Mouse (Mus musculus) hindbrain, postnatal 0 days (tissue): ENCODE results near the gene Slc26a1. TPM values are rescaled to one million over a fixed set of nuclear protein-coding genes. Genes with fewer than 3 reads are reported as not detected.

Experiments used
- ATAC-seq: fragments of 200-750 bp; cut with Nextera tagmentation; 2 replicates; pipeline ENCODE4 v1.8.0; 2017; ENCODE audit warnings: mild to moderate bottlenecking, moderate TSS enrichment, moderate library complexity
- DNase-seq: peaks from one replicate; pipeline ENCODE4 v3.0.0-alpha.2; 2015; ENCODE audit warnings: low spot score
- H3K27ac ChIP-seq: fragments of 300-500 bp; sonication (generic); 2 replicates; pipeline ENCODE4 v1.5.1; 2014; ENCODE audit warnings: mild to moderate bottlenecking
- H3K27me3 ChIP-seq: fragments of 300-500 bp; sonication (generic); 2 replicates; pipeline ENCODE4 v1.6.1; 2014; ENCODE audit warnings: low read length, mixed read lengths; ENCODE audit not compliant: insufficient read depth
- H3K36me3 ChIP-seq: fragments of 300-500 bp; sonication (generic); 2 replicates; pipeline ENCODE4 v1.6.1; 2014; ENCODE audit warnings: low read length, mixed read lengths; ENCODE audit not compliant: insufficient read depth
- H3K4me1 ChIP-seq: fragments of 300-500 bp; sonication (generic); 2 replicates; pipeline ENCODE4 v1.6.1; 2014; ENCODE audit warnings: antibody characterized with exemption, low read length, mixed read lengths; ENCODE audit not compliant: insufficient read depth
- H3K4me2 ChIP-seq: fragments of 300-500 bp; sonication (generic); 2 replicates; pipeline ENCODE4 v1.6.1; 2014; ENCODE audit warnings: low read depth, mild to moderate bottlenecking, low read length, moderate library complexity, mixed read lengths
- H3K4me3 ChIP-seq: fragments of 300-500 bp; sonication (generic); 2 replicates; pipeline ENCODE4 v1.5.1; 2014; ENCODE audit warnings: low read length
- H3K9ac ChIP-seq: fragments of 300-500 bp; sonication (generic); replicated peaks from 2 replicates; pipeline ENCODE4 v1.6.1; 2014; ENCODE audit warnings: mild to moderate bottlenecking, low read length, moderate library complexity, mixed read lengths
- H3K9me3 ChIP-seq: fragments of 300-500 bp; sonication (generic); 2 replicates; pipeline ENCODE4 v1.6.1; 2016; ENCODE audit warnings: low read length, mixed read lengths
- CTCF ChIP-seq: IDR thresholded peaks from 2 replicates; pipeline ENCODE4 v1.5.1; 2016; ENCODE audit warnings: antibody characterized with exemption, control low read depth, low read depth
- WGBS: fragments of 180-500 bp; shearing (Covaris S2); extraction: QIAGEN DNeasy Blood & Tissue Kit; methylation state at CpG from one replicate; pipeline ENCODE4 v1.1.7; 2014; 5-methylcytosine and 5-hydroxymethylcytosine counted together
- polyA plus RNA-seq: library from polyadenylated mRNA; unstranded; fragments of >200 nt; fragmentation: Nextera tagmentation; extraction: Ambion mirVana; gene quantifications from 2 replicates; pipeline ENCODE4 v1.2.1, GENCODE M21; 2015
- total RNA-seq: library from RNA; depleted of rRNA; stranded (reverse); fragments of >200 nt; gene quantifications from 2 replicates; pipeline ENCODE4 v1.2.3, GENCODE M21; 2014

Slc26a1 gene
- total and polyA plus RNA-seq, 2 experiments from 2014 or later, result 3.5 to 12.6 TPM

GRCm38 (mm10) chr5:108693872-108694288 is 18.5 kb upstream of the Slc26a1 start:
- DNase-seq (peak; percentile 91), ATAC-seq (peak; percentile 94)
- 1% methylated on average over 32 of the region's 43 CpGs for WGBS

GRCm38 (mm10) chr5:108692271-108692670 is 16.9 kb upstream of the Slc26a1 start, which contains the start of gene Fgfrl1:
Gene Fgfrl1, plus strand, starts transcription at chr5:108692382.
- TF ChIP-seq CTCF, result peak; percentile 51
- WGBS, result 6% methylated on average over 16 of the region's 18 CpGs
- no peak for DNase-seq

More at GRCm38 (mm10) chr5:108693872-108694288, 18.5 kb upstream of the Slc26a1 start:
- Histone ChIP-seq H3K27me3 (peaks cover 3% of the 10 kb centered on the region; the same call in 1 of the 2 replicates), H3K4me3 (peak overlapping the region; percentile 75), H3K4me1 (peaks cover 3% of the 10 kb centered on the region), H3K9ac (peak overlapping the region; percentile 49), H3K9me3 (no peaks in the 10 kb centered on the region), H3K4me2 (peak overlapping the region; percentile 96), H3K36me3 (no peaks in the 10 kb centered on the region), H3K27ac (no peak overlapping the region)
- TF ChIP-seq CTCF, result no peak

GRCm38 (mm10) chr5:108691152-108691551 is 15.8 kb upstream of the Slc26a1 start:
- H3K4me3 ChIP-seq, result no peak overlapping the region
- peaks cover 3% of the 10 kb centered on the region; the same call in 1 of the 2 replicates for H3K4me1 ChIP-seq
- peak; percentile 27 for TF ChIP-seq CTCF
- peaks cover 3% of the 10 kb centered on the region; the same call in 1 of the 2 replicates for H3K27me3 ChIP-seq
- H3K36me3 ChIP-seq, result no peaks in the 10 kb centered on the region
- no peak overlapping the region for H3K27ac ChIP-seq
- ATAC-seq (no peak), DNase-seq (no peak)
- no peaks in the 10 kb centered on the region for H3K9me3 ChIP-seq
- H3K9ac ChIP-seq, result no peak overlapping the region
- H3K4me2 ChIP-seq, result no peak overlapping the region
- 73% methylated on average over 4 of the region's 4 CpGs for WGBS

More at GRCm38 (mm10) chr5:108692271-108692670, 16.9 kb upstream of the Slc26a1 start, which contains the start of gene Fgfrl1:
- Histone ChIP-seq H3K27me3 (peaks cover 3% of the 10 kb centered on the region; the same call in 1 of the 2 replicates), H3K9me3 (no peaks in the 10 kb centered on the region), H3K4me1 (peaks cover 3% of the 10 kb centered on the region; the same call in 1 of the 2 replicates), H3K4me3 (peak within 1 kb of the TSS; percentile 75; the same call in 1 of the 2 replicates), H3K36me3 (no peaks in the 10 kb centered on the region), H3K4me2 (peak within 1 kb of the TSS; percentile 96), H3K9ac (0 out of 2 replicates have a peak within 1 kb of the TSS, but pooled peaks have one; percentile 4), H3K27ac (no peak within 1 kb of the TSS)
- ATAC-seq, result no peak

- Histone ChIP-seq H3K4me1 (no peaks in the 10 kb centered on the region), H3K4me3 (no peak overlapping the region), H3K27ac (no peak overlapping the region), H3K4me2 (no peak overlapping the region), H3K36me3 (no peaks in the 10 kb centered on the region), H3K9me3 (no peaks in the 10 kb centered on the region), H3K27me3 (peaks cover 3% of the 10 kb centered on the region; the same call in 1 of the 2 replicates), H3K9ac (no peak overlapping the region)
- DNase-seq, result peak; percentile 65
- 57% methylated on average over 5 of the region's 5 CpGs for WGBS
- no peak for TF ChIP-seq CTCF
- no peak for ATAC-seq
Observed at GRCm38 (mm10) chr5:108689091-108689490, 13.7 kb upstream of the Slc26a1 start.

DNA sequence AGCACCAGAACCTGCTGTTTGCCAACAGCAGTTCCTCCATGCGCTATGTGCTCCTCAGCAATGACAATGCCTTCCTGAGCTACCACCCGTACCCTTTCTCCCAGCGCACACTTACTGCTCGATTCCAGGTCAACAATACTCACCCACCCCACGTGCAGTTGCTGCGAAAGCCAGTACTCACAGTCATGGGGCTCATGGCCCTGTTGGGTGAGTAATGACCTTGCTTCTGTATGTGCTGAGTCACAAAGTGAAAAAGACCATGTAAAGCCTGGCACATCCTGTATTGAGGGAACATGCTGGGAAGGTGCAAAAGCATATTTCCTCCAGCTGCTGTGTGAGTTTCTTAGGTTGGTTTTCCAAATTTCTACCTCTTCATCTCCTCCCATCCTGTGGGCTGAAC is 5.5 kb upstream of the Slc26a1 start:
- 95% methylated on average over 6 of the region's 6 CpGs for WGBS
- TF ChIP-seq CTCF, result no peak
- Histone ChIP-seq H3K9me3 (no peaks in the 10 kb centered on the region), H3K36me3 (no peaks in the 10 kb centered on the region), H3K9ac (no peak overlapping the region), H3K4me2 (no peak overlapping the region), H3K4me1 (peaks cover 7% of the 10 kb centered on the region; the same call in 1 of the 2 replicates), H3K4me3 (no peak overlapping the region), H3K27me3 (no peaks in the 10 kb centered on the region), H3K27ac (no peak overlapping the region)
- ATAC-seq (no peak), DNase-seq (no peak)

DNA sequence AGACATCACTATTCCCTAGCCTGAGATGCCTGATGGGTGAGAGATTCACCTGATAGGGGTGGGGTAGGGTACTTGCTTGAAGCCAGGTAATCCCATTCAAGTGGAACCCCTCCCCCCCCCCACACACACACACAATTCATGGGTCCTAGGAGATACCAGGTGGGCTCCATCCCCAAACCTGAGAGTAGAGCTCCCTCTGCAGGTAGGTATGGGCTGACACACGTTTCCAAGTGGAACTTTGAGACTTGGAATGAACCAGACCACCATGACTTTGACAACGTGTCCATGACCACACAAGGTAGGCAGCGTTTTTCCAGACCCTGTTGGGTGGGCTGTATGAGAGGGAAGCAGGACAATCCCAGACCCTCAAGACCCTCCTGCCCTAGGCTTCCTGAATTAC is 4.5 kb upstream of the Slc26a1 start:
- Histone ChIP-seq H3K4me1 (peaks cover 7% of the 10 kb centered on the region; the same call in 1 of the 2 replicates), H3K9me3 (no peaks in the 10 kb centered on the region), H3K27ac (no peak overlapping the region), H3K36me3 (no peaks in the 10 kb centered on the region), H3K4me3 (no peak overlapping the region), H3K4me2 (no peak overlapping the region), H3K9ac (no peak overlapping the region), H3K27me3 (no peaks in the 10 kb centered on the region)
- peak; percentile 33 for TF ChIP-seq CTCF
- no peak for DNase-seq
- ATAC-seq, result no peak
- WGBS, result 44% methylated on average over 3 of the region's 3 CpGs

- no peak for TF ChIP-seq CTCF
- Histone ChIP-seq H3K36me3 (no peaks in the 10 kb centered on the region), H3K4me1 (peaks cover 7% of the 10 kb centered on the region; the same call in 1 of the 2 replicates), H3K27me3 (no peaks in the 10 kb centered on the region), H3K9ac (no peak overlapping the region), H3K4me3 (no peak overlapping the region), H3K9me3 (no peaks in the 10 kb centered on the region), H3K4me2 (no peak overlapping the region), H3K27ac (peak overlapping the region; percentile 67)
- no peak for ATAC-seq
- no peak for DNase-seq
- 83% methylated on average over 6 of the region's 6 CpGs for WGBS
Observed at GRCm38 (mm10) chr5:108678296-108678854, 3.0 kb upstream of the Slc26a1 start.
